Mouse (Mus musculus) myocyte (in vitro differentiated cells): Measurements from ENCODE around the gene Gstm7.

Experiments used
- CEBPB ChIP-seq: IDR thresholded peaks from 2 replicates; pipeline ENCODE4 v1.6.1; 2011; ENCODE audit warnings: mild to moderate bottlenecking, moderate library complexity; ENCODE audit not compliant: poor library complexity, insufficient read depth, severe bottlenecking
- E2F4 ChIP-seq: IDR thresholded peaks from one replicate; pipeline ENCODE4 v1.6.1; 2011; ENCODE audit warnings: mild to moderate bottlenecking, control low read depth, moderate library complexity; ENCODE audit not compliant: insufficient read depth
- MAX ChIP-seq: IDR thresholded peaks from one replicate; pipeline ENCODE4 v1.6.1; 2011; ENCODE audit warnings: low read depth, mild to moderate bottlenecking, control low read depth
- POLR2A ChIP-seq: IDR thresholded peaks from one replicate; pipeline ENCODE4 v1.6.1; 2011; ENCODE audit warnings: low read depth, mild to moderate bottlenecking, control low read depth, moderate library complexity; ENCODE audit not compliant: insufficient read length
- POLR2AphosphoS2 ChIP-seq: IDR thresholded peaks from one replicate; pipeline ENCODE4 v1.6.1; 2011; ENCODE audit warnings: low read depth, control low read depth; ENCODE audit not compliant: insufficient read length
- REST ChIP-seq: IDR thresholded peaks from one replicate; pipeline ENCODE4 v1.6.1; 2011; ENCODE audit warnings: mild to moderate bottlenecking, control low read depth, moderate library complexity; ENCODE audit not compliant: insufficient read depth, insufficient read length
- TCF3 ChIP-seq: IDR thresholded peaks from one replicate; pipeline ENCODE4 v1.6.1; 2011; ENCODE audit warnings: low read depth, control low read depth; ENCODE audit not compliant: insufficient read length
- USF1 ChIP-seq: IDR thresholded peaks from one replicate; pipeline ENCODE4 v1.6.1; 2011; ENCODE audit warnings: low read depth, mild to moderate bottlenecking, control low read depth, moderate library complexity

- TF ChIP-seq POLR2A (no peak), REST (no peak), MAX (no peak), POLR2AphosphoS2 (no peak), USF1 (no peak), CEBPB (no peak), TCF3 (no peak), E2F4 (no peak)
Measured at GRCm38 (mm10) chr3:107953906-107954305, 22.3 kb upstream of the Gstm7 start.
